Mouse (Mus musculus) T-helper 2 cell (primary cell): Measurements from ENCODE around the gene Vsnl1.

Source experiments
- in situ Hi-C: fragments of 300-600 bp; cut with MboI, MseI; formaldehyde crosslinking; loops from one replicate; pipeline ENCODE4 v1.15.1; 2025; ENCODE audit warnings: high pct_unique_total_duplicates

Gene Vsnl1

GRCm38 (mm10) chr12:11384754-11385153 lies 51.7 kb downstream of the Vsnl1 start:
- in situ Hi-C loops = no loop called here

GRCm38 (mm10) chr12:11379396-11379795 lies 57.0 kb downstream of the Vsnl1 start:
- in situ Hi-C loops = no loop called here

- in situ Hi-C loops = no loop called here
Observed at GRCm38 (mm10) chr12:11370056-11370455, 66.4 kb downstream of the Vsnl1 start.

GRCm38 (mm10) chr12:11367099-11367765 lies 69.2 kb downstream of the Vsnl1 start:
- in situ Hi-C loops = no loop called here

GRCm38 (mm10) chr12:11364870-11365269 lies 71.5 kb downstream of the Vsnl1 start:
- in situ Hi-C loops = no loop called here

GRCm38 (mm10) chr12:11362435-11362834 lies 74.0 kb downstream of the Vsnl1 start:
- in situ Hi-C loops = no loop called here

GRCm38 (mm10) chr12:11350895-11351294 lies 85.5 kb downstream of the Vsnl1 start:
- in situ Hi-C loops = loop anchor here (5.0 kb wide), 1 partner anchor 796 kb away; no protein-coding TSS in a partner anchor

GRCm38 (mm10) chr12:11349870-11350269 lies 86.5 kb downstream of the Vsnl1 start:
- in situ Hi-C loops = loop anchor here (5.0 kb wide), 1 partner anchor 797 kb away; no protein-coding TSS in a partner anchor

GRCm38 (mm10) chr12:11348423-11348822 lies 88.0 kb downstream of the Vsnl1 start:
- in situ Hi-C loops = no loop called here

- in situ Hi-C loops = no loop called here
Observed at GRCm38 (mm10) chr12:11345963-11346362, 90.5 kb downstream of the Vsnl1 start.

GRCm38 (mm10) chr12:11342020-11342600 lies 94.3 kb downstream of the Vsnl1 start:
- in situ Hi-C loops = no loop called here

GRCm38 (mm10) chr12:11338251-11338650 lies 98.2 kb downstream of the Vsnl1 start:
- in situ Hi-C loops = no loop called here

GRCm38 (mm10) chr12:11336845-11337244 lies 99.6 kb downstream of the Vsnl1 start:
- in situ Hi-C loops = no loop called here

- in situ Hi-C loops = no loop called here
Observed at GRCm38 (mm10) chr12:11326483-11326882, 109.9 kb downstream of the Vsnl1 start.

GRCm38 (mm10) chr12:11324480-11324879 lies 111.9 kb downstream of the Vsnl1 start:
- in situ Hi-C loops = no loop called here

- in situ Hi-C loops = no loop called here
Observed at GRCm38 (mm10) chr12:11317671-11318070, 118.7 kb downstream of the Vsnl1 start.

- in situ Hi-C loops = no loop called here
Observed at GRCm38 (mm10) chr12:11313840-11314239, 122.6 kb downstream of the Vsnl1 start.

- in situ Hi-C loops = no loop called here
Observed at GRCm38 (mm10) chr12:11311106-11311505, 125.3 kb downstream of the Vsnl1 start.

- in situ Hi-C loops = no loop called here
Observed at GRCm38 (mm10) chr12:11306753-11307645, 129.4 kb downstream of the Vsnl1 start.

- in situ Hi-C loops = no loop called here
Observed at GRCm38 (mm10) chr12:11300858-11301257, 135.6 kb downstream of the Vsnl1 start.

- in situ Hi-C loops = loop anchor here (5.0 kb wide), 1 partner anchor 89 kb away; no protein-coding TSS in a partner anchor
Observed at GRCm38 (mm10) chr12:11286382-11286781, 150.0 kb downstream of the Vsnl1 start.

GRCm38 (mm10) chr12:11281584-11281983 lies 154.8 kb downstream of the Vsnl1 start:
- in situ Hi-C loops = no loop called here
